Mouse (Mus musculus) megakaryocyte-erythroid progenitor cell, adult 5-6 weeks (primary cell): Measurements from ENCODE around the gene Vegfa. TPM values are rescaled to one million over a fixed set of nuclear protein-coding genes. Genes with fewer than 3 reads are reported as not detected.
A peak's percentile ranks its signal among the peaks of the same experiment; 100 is the strongest.
"Not testable (repeated sequence)": the region's sequence is repeated elsewhere in the genome, so short reads cannot be mapped to it uniquely, and the experiment has no call there.

ENCODE experiments used
- ATAC-seq: replicated peaks from 2 replicates; pipeline ENCODE4 v1.8.0; 2016; ENCODE audit warnings: mild to moderate bottlenecking, inconsistent platforms; ENCODE audit not compliant: severe bottlenecking, poor library complexity, low FRiP score, low TSS enrichment
- total RNA-seq, 2 experiments: library from RNA; stranded (forward) in 1 of 2; stranded (reverse) in 1 of 2; fragments of 200-1000, 215-1000 nt in 1 of 2; fragments of >200 nt in 1 of 2; fragmentation: Nextera tagmentation in 1 of 2; gene quantifications; 2 replicates each; pipeline ENCODE4 v1.2.3; 2014 to 2017

Vegfa gene
- total RNA-seq, 2 experiments from 2014 or later: 12.5 to 17.2 TPM

GRCm38 (mm10) chr17:46010462-46010861, 21.7 kb downstream of the Vegfa start:
- no peak for ATAC-seq

DNA sequence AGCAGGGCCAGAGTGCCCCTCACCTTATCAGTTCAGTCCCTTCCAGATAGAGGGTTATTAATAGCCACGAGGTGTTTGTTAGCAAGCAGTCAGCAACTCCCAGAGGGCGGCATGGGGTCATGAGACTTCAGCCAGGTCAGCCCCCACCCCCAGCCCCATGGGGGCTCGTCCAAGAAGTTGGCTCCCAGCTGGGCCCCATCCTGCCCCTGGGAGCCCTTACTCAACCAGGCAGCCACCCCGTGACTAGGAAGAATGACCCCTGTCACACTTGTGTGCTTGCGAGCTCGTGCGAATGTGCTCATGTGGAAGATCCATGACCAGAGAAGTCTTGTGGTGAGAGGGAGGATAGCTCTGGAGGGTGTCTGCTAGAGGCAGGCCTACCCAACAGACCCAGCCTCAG, 23.0 kb downstream of the Vegfa start:
- no peak for ATAC-seq

- no peak for ATAC-seq
Measured at GRCm38 (mm10) chr17:46005458-46005857, 26.7 kb downstream of the Vegfa start.

- no peak for ATAC-seq
Measured at GRCm38 (mm10) chr17:46004482-46004881, 27.7 kb downstream of the Vegfa start.

GRCm38 (mm10) chr17:46003717-46004481, 28.3 kb downstream of the Vegfa start:
- no peak for ATAC-seq

DNA sequence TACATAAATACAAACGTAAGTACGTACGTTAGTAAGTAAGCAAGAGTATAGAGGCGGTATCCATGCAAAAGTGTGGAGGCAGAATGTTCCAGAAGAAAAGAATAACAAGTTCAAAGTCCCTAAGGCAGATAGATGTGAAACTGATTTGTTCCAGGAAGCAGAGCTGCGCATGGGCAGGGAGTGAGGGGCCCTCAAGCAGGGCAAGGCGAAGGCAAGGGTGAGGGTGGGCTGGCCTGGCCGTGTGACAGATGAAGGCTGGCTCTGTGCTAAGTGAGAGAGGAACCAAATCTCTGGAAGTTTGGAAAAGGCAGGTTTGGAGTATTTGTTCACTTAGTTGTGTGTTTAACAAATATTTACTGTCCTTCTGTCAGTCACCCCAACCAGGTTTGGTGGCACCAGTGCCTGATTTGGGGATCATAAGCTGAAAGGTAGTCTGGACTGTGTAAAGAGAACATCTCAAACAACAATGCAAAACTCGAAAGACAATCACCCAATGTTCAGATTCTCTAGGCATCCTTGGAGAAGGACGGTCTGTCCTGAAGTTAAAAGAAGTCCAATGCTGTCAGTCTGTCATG, 32.7 kb downstream of the Vegfa start:
- ATAC-seq: no peak

DNA sequence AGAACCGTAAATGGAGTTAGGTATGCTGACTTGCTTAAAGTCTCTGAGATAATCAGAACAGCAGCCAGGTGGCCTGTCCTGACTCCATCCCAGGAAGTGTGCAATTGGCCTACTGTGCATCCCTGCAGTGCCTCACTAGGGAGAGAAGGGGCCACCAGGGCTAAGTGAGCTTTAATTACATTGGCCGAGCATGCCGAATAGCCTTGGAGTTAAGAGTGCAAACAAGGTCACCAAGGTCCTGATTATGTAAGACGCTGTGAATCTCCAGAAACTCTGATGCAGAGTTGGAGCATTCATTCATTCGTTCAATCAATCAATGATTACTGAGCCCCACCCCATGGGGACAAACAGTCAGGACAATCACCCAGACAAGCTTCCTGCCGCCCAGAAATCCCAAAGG, 33.8 kb downstream of the Vegfa start:
- no peak for ATAC-seq

GRCm38 (mm10) chr17:45996921-45997444, 35.2 kb downstream of the Vegfa start:
- ATAC-seq: no peak

GRCm38 (mm10) chr17:45994281-45994817, 37.8 kb downstream of the Vegfa start:
- no peak for ATAC-seq

GRCm38 (mm10) chr17:45986915-45987314, 45.3 kb downstream of the Vegfa start:
- ATAC-seq: no peak

DNA sequence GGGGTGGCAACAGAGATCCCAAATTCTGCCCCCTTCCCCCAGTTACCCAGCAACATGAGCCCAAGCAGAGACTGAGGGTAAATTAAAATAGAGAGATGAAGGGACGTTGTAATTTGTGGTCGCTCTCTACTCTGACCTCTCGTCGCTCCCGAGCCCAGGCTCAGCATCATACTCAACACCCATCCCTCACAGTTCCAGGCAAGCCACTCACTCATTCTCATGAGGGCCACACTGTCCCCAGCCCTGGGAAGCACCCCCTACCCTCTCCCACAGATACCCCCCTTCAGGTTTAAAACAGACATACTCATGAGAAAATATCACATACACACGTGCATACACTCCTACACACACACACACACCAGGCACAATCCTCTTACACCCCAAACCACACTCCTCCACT, 45.8 kb downstream of the Vegfa start:
- no peak for ATAC-seq

DNA sequence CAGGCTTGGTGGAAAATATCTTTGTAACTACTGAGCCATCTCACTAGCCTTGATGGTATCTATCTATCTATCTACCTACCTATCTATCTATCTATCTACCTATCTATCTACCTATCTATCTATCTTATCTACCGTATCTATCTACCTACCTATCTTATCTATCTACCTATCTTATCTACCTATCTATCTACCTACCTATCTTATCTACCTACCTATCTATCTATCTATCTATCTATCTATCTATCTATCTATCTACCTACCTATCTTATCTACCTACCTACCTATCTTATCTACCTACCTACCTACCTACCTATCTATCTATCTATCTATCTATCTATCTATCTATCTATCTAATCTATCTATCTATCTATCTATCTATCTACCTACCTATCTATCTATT, 49.0 kb downstream of the Vegfa start:
- not testable (repeated sequence) for ATAC-seq

DNA sequence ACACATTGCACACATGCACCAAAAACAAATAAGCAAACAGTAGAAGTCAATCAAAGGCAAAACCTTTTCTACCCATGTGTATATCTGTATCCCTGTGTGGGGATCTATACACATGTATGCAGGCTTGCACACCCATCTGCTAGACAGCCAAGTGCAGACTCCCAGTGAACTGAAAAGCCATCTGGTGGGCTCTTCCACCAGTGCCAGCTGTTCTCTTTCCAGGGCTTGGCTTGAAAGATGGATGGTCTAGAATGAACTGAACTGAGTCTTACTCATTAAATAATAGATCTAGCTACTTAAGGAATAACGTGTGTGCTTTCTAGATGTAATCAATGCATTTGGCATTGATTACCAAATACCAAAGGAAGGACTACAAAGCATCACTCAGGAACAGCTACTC, 50.3 kb downstream of the Vegfa start:
- ATAC-seq: no peak

- no peak for ATAC-seq
Measured at GRCm38 (mm10) chr17:45979025-45979805, 53.0 kb downstream of the Vegfa start.

GRCm38 (mm10) chr17:45974461-45974860, 57.7 kb downstream of the Vegfa start:
- ATAC-seq: 0 out of 2 replicates have a peak, but pooled peaks have one; percentile 19

DNA sequence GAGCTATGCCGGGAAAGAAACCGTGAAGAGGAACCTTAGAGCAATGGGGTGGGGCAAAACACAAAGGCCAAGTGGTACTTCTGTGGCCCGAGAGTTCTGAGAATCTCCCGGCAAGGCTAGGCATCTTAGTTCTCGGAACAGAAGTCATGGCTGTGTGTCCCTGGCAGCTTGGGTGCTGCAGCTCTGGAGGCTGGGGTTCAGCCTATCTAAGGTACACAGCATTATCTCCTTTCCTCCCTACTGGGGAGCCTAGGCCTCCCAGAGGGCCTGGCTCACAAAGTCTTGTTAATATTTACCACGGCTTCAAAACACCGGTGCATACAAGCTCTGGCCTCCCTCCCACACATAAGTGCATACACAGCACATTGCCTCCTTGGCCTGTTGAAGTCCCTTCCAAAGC, 59.0 kb downstream of the Vegfa start:
- ATAC-seq: peak; percentile 37; the same call in 1 of the 2 replicates

DNA sequence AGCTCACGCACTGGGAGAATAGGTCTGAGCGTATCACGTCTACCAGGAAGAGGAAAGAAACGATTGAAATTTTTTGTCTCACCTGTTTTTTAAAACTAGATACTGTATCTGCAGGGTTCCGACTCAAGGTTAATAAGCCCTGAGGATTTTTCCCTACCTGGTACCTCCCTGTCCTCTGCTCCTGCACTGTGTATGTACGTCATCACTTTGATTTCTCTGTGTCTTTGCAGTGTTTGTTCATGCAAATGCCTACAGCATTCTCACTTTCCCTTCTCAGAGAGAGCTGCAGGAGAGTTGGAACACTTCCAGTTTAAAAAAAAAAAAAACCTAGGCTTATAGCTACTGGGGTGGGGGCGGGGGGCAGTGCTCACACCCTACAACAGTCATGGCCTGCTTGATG, 59.8 kb downstream of the Vegfa start:
- ATAC-seq: no peak

DNA sequence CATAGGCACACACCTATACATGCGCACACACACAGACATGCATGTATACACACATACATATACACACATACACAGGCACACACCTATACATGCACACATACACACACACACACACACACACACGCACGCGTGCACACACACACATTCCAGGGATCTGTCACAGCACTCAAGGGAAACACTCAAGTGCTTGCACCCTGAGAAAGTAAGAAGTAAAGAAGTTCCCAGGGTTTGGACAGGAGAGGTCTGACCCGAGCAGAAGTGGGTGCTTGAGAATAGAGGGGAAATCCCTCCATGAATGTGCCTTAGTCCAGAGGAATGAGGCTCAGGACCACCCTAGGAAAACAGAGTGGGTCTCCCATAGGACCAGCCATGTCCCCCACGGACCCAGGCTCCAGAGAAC, 60.4 kb downstream of the Vegfa start:
- no peak for ATAC-seq

DNA sequence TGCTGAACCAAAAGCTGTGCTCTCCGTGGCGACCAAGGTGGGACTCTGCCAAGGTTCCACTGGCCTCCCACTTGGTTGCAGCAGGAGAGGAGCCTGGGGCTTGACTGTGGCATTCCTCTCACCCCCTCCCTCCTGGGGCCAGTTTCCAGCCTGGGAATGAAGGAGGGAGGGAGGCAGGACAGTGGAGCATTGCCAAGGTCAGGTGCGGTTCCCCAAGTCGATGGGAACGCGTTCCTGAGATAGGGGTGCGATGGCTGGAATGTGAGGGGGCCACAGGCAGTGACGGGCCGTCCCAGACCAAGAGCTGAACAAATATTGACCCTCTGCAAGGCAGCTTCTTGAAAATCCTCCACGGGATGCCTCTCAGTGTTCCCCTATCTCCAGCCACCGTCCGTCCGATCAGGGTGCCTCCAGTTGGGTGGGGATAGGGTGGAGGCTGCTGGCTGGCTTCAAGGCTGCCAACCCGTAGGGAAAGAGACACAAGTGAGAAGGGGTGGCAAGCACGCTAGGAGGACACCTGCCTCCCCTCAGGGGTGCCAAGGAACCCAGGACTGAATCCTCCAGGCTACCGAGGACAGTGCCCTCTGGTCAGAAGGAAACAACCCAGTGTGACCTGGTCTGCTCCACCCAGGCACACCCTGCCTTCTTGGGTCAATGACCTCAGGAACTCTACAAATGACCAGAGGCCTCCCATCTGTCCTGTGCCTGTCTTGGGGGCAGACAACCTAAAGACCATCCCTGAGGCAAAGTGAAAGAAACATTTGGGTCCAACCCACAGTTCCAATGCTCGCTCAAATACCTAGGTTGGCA, 61.2 kb downstream of the Vegfa start:
- ATAC-seq: no peak
